Mouse (Mus musculus) heart, postnatal 0 days (tissue): ENCODE results near the gene Hsh2d. TPM values are rescaled to one million over a fixed set of nuclear protein-coding genes. Genes with fewer than 3 reads are reported as not detected.

Experiments
- ATAC-seq: fragments of 200-750 bp; cut with Nextera tagmentation; 2 replicates; pipeline ENCODE4 v1.8.0; 2017; ENCODE audit warnings: low read depth, moderate number of reproducible peaks, moderate library complexity; ENCODE audit not compliant: insufficient read depth
- DNase-seq: peaks from one replicate; pipeline ENCODE4 v3.0.0-alpha.2; 2016; ENCODE audit warnings: low spot score
- H3K27ac ChIP-seq: fragments of 300-500 bp; sonication (generic); 2 replicates; pipeline ENCODE4 v1.5.1; 2014; ENCODE audit warnings: low read depth, mild to moderate bottlenecking
- H3K27me3 ChIP-seq: fragments of 300-500 bp; sonication (generic); 2 replicates; pipeline ENCODE4 v1.6.1; 2014; ENCODE audit warnings: low read length, mixed read lengths; ENCODE audit not compliant: control insufficient read depth, insufficient read depth
- H3K36me3 ChIP-seq: fragments of 300-500 bp; sonication (generic); replicated peaks from 2 replicates; pipeline ENCODE4 v1.6.1; 2014; ENCODE audit warnings: low read length, mixed read lengths; ENCODE audit not compliant: control insufficient read depth, insufficient read depth
- H3K4me1 ChIP-seq: fragments of 300-500 bp; sonication (generic); 2 replicates; pipeline ENCODE4 v1.6.1; 2014; ENCODE audit warnings: antibody characterized with exemption; ENCODE audit not compliant: control insufficient read depth, insufficient read depth
- H3K4me2 ChIP-seq: fragments of 300-500 bp; sonication (generic); 2 replicates; pipeline ENCODE4 v1.6.1; 2014; ENCODE audit warnings: low read depth, mild to moderate bottlenecking, low read length, moderate library complexity
- H3K4me3 ChIP-seq: fragments of 300-500 bp; sonication (generic); 2 replicates; pipeline ENCODE4 v1.5.1; 2014; ENCODE audit warnings: low read depth, low read length
- H3K9ac ChIP-seq: fragments of 300-500 bp; sonication (generic); replicated peaks from 2 replicates; pipeline ENCODE4 v1.6.1; 2014; ENCODE audit warnings: low read depth, low read length, mixed read lengths
- H3K9me3 ChIP-seq: fragments of 300-500 bp; sonication (generic); replicated peaks from 2 replicates; pipeline ENCODE4 v1.6.1; 2016; ENCODE audit warnings: low read length; ENCODE audit not compliant: control insufficient read depth
- CTCF ChIP-seq: IDR thresholded peaks from 2 replicates; pipeline ENCODE4 v1.5.1; 2016; ENCODE audit warnings: antibody characterized with exemption, control low read depth, low read depth
- EP300 ChIP-seq: IDR thresholded peaks from 2 replicates; pipeline ENCODE4 v1.6.1; 2016; ENCODE audit warnings: antibody characterized with exemption, low read depth
- WGBS: fragments of 180-500 bp; shearing (Covaris S2); extraction: QIAGEN DNeasy Blood & Tissue Kit; methylation state at CpG from one replicate; pipeline ENCODE4 v1.1.7; 2014; 5-methylcytosine and 5-hydroxymethylcytosine counted together
- polyA plus RNA-seq: library from polyadenylated mRNA; unstranded; fragments of >200 nt; fragmentation: Nextera tagmentation; extraction: Ambion mirVana; gene quantifications from 2 replicates; pipeline ENCODE4 v1.2.1, GENCODE M21; 2015
- total RNA-seq: library from RNA; depleted of rRNA; stranded (reverse); fragments of >200 nt; gene quantifications from 2 replicates; pipeline ENCODE4 v1.2.3, GENCODE M21; 2014; ENCODE audit warnings: low replicate concordance

The Hsh2d gene
- total and polyA plus RNA-seq, 2 experiments from 2014 or later = 0.12 TPM; not detected in 1

- peak within 1 kb of the TSS; percentile 78 for H3K27ac ChIP-seq
- ATAC-seq = peak; percentile 98
These were observed 30.3 kb downstream of the Hsh2d start, which contains the start of gene Fam32a for GRCm38 (mm10) chr8:72219541-72220363. Gene Fam32a, plus strand, starts transcription at chr8:72219730.

GRCm38 (mm10) chr8:72220758-72221157 lies 31.3 kb downstream of the Hsh2d start:
- H3K27ac ChIP-seq = no peak overlapping the region
- H3K9me3 ChIP-seq = no peaks in the 10 kb centered on the region
- no peak for ATAC-seq
- DNase-seq = no peak
- no peaks in the 10 kb centered on the region for H3K27me3 ChIP-seq
- H3K4me2 ChIP-seq = peak overlapping the region; percentile 89
- 85% methylated on average over 4 of the region's 4 CpGs for WGBS
- TF ChIP-seq EP300 (no peak), CTCF (no peak)
- no peak overlapping the region for H3K9ac ChIP-seq
- H3K4me3 ChIP-seq = no peak overlapping the region
- peaks cover 10% of the 10 kb centered on the region; the same call in 1 of the 2 replicates for H3K4me1 ChIP-seq
- peaks cover 19% of the 10 kb centered on the region for H3K36me3 ChIP-seq

More at GRCm38 (mm10) chr8:72219541-72220363, 30.3 kb downstream of the Hsh2d start, which contains the start of gene Fam32a:
- peak within 1 kb of the TSS; percentile 74 for H3K4me3 ChIP-seq
- WGBS = 6% methylated on average over 39 of the region's 39 CpGs
- peaks cover 10% of the 10 kb centered on the region; the same call in 1 of the 2 replicates for H3K4me1 ChIP-seq
- peak within 1 kb of the TSS; percentile 89 for H3K4me2 ChIP-seq
- no peaks in the 10 kb centered on the region for H3K9me3 ChIP-seq
- peak within 1 kb of the TSS; percentile 71 for H3K9ac ChIP-seq
- peaks cover 19% of the 10 kb centered on the region for H3K36me3 ChIP-seq
- DNase-seq = peak; percentile 96
- TF ChIP-seq EP300 (peak; percentile 57; the same call in 1 of the 2 replicates), CTCF (no peak)
- H3K27me3 ChIP-seq = no peaks in the 10 kb centered on the region

- H3K4me1 ChIP-seq = peaks cover 10% of the 10 kb centered on the region; the same call in 1 of the 2 replicates
- WGBS = 78% methylated on average over 5 of the region's 5 CpGs
- no peak overlapping the region for H3K4me2 ChIP-seq
- no peak for TF ChIP-seq CTCF
- TF ChIP-seq EP300 = no peak
- H3K9me3 ChIP-seq = no peaks in the 10 kb centered on the region
- ATAC-seq (no peak), DNase-seq (no peak)
- no peak overlapping the region for H3K27ac ChIP-seq
- peaks cover 19% of the 10 kb centered on the region for H3K36me3 ChIP-seq
- no peak overlapping the region for H3K9ac ChIP-seq
- H3K4me3 ChIP-seq = no peak overlapping the region
- H3K27me3 ChIP-seq = no peaks in the 10 kb centered on the region
These were observed 33.2 kb downstream of the Hsh2d start for GRCm38 (mm10) chr8:72222656-72223055.

GRCm38 (mm10) chr8:72239499-72240402 lies 50.3 kb downstream of the Hsh2d start, which contains the start of gene Ap1m1:
Gene Ap1m1, plus strand, starts transcription at chr8:72240018.
- TF ChIP-seq CTCF (peak; percentile 84), EP300 (peak; percentile 42)
- no peaks in the 10 kb centered on the region for H3K9me3 ChIP-seq

GRCm38 (mm10) chr8:72240403-72240763 lies 50.9 kb downstream of the Hsh2d start:
- Histone ChIP-seq H3K4me2 (peak overlapping the region; percentile 94), H3K27ac (peak overlapping the region; percentile 93), H3K9me3 (no peaks in the 10 kb centered on the region), H3K4me1 (peaks cover 8% of the 10 kb centered on the region), H3K27me3 (no peaks in the 10 kb centered on the region), H3K36me3 (peaks cover 15% of the 10 kb centered on the region), H3K9ac (peak overlapping the region; percentile 75), H3K4me3 (peak overlapping the region; percentile 69)
- DNase-seq (no peak), ATAC-seq (peak; percentile 7)
- under 1% methylated on average over 24 of the region's 24 CpGs for WGBS
- TF ChIP-seq EP300 (no peak), CTCF (no peak)

More at GRCm38 (mm10) chr8:72239499-72240402, 50.3 kb downstream of the Hsh2d start, which contains the start of gene Ap1m1:
- Histone ChIP-seq H3K27me3 (no peaks in the 10 kb centered on the region), H3K4me2 (peak within 1 kb of the TSS; percentile 94), H3K4me3 (peak within 1 kb of the TSS; percentile 69), H3K36me3 (peaks cover 15% of the 10 kb centered on the region; the same call in 1 of the 2 replicates), H3K4me1 (peaks cover 8% of the 10 kb centered on the region), H3K9ac (peak within 1 kb of the TSS; percentile 75), H3K27ac (peak within 1 kb of the TSS; percentile 93)
- ATAC-seq (peak; percentile 94), DNase-seq (peak; percentile 100)
- under 1% methylated on average over 54 of the region's 54 CpGs for WGBS
